Mouse (Mus musculus): Measurements from ENCODE around the gene Dis3l2. TPM values are rescaled to one million over a fixed set of nuclear protein-coding genes. Genes with fewer than 3 reads are reported as not detected.

Gene Dis3l2
- total and polyA plus RNA-seq, 2 experiments from 2014 or later: 11.2 to 12.1 TPM

DNA sequence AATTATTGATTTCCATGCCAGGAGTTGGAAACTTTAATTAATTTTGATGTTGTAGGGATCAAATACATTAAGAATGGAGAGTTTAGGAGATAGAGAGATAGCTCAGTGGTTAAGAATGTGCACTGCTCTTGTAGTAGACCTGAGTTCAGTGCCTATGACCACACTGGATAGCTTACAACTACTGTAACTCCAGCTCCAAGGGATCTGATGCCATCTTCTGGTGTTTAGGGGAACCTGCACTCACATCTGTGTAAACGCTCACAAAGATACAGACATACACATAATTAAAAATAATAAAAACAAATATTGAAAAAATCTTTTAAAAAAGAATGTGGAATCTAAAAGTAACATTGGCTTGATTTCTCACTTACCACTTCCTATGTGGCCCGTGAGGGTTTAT, 211.1 kb downstream of the Dis3l2 start:
- 95% methylated on average over 2 of the region's 2 CpGs for WGBS
- DNase-seq (ENCODE audit: low spot score): no peak
- Histone ChIP-seq H3K27me3 (ENCODE audit: control insufficient read depth, insufficient read depth, low read length) (no peaks in the 10 kb centered on the region), H3K4me2 (ENCODE audit: low read depth, low read length) (no peak overlapping the region), H3K4me1 (ENCODE audit: control insufficient read depth, insufficient read depth) (no peaks in the 10 kb centered on the region), H3K4me3 (ENCODE audit: low read depth, low read length) (no peak overlapping the region), H3K27ac (ENCODE audit: low read depth) (no peak overlapping the region), H3K9me3 (replicated peaks; ENCODE audit: control insufficient read depth, low read length) (no peaks in the 10 kb centered on the region), H3K36me3 (replicated peaks; ENCODE audit: control insufficient read depth, insufficient read depth, low read length) (no peaks in the 10 kb centered on the region), H3K9ac (replicated peaks; ENCODE audit: low read depth, low read length) (no peak overlapping the region)
- no peak for ATAC-seq (ENCODE audit: insufficient read depth, low read depth)
- 0 out of 2 replicates have a peak, but pooled peaks have one; percentile 2 for TF ChIP-seq CTCF (IDR thresholded peaks at IDR 0.05; ENCODE audit: low read depth)
- TF ChIP-seq EP300 (IDR thresholded peaks at IDR 0.05; ENCODE audit: low read depth): no peak

DNA sequence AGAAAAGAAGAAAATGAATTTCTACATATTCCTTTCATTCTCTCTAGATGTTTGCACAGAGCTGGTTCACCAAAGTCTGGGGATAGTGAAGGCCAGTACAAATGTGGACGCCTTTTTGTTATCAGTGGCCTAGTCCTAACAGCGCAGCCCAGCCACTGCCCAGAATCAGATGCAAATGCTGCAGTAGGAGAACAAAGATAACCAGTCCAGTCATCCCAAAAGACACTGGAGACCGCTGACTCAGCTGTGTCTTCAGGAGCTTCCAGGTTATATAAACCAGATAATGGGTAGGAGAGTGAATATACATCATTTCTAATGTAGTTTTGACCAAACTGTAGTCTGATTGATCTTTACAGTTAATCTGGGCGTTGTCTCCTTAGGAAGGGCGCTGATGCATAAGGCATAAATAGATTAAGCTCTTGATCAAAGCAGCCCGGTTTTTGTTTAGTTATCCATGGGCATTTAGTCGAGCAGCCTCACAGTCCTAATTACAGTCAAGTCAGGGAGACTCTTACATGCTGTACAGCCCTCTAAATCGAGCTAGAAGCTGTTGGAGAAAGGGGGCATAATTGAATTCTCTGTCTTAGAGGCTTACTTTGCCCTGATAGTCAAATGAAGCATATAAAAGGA, 212.9 kb downstream of the Dis3l2 start:
- WGBS: 79% methylated on average over 8 of the region's 8 CpGs
- TF ChIP-seq CTCF (IDR thresholded peaks at IDR 0.05; ENCODE audit: low read depth) (no peak), EP300 (IDR thresholded peaks at IDR 0.05; ENCODE audit: low read depth) (no peak)
- Histone ChIP-seq H3K4me1 (ENCODE audit: control insufficient read depth, insufficient read depth) (no peaks in the 10 kb centered on the region), H3K9me3 (replicated peaks; ENCODE audit: control insufficient read depth, low read length) (no peaks in the 10 kb centered on the region), H3K4me3 (ENCODE audit: low read depth, low read length) (no peak overlapping the region), H3K4me2 (ENCODE audit: low read depth, low read length) (no peak overlapping the region), H3K9ac (replicated peaks; ENCODE audit: low read depth, low read length) (no peak overlapping the region), H3K27ac (ENCODE audit: low read depth) (no peak overlapping the region), H3K27me3 (ENCODE audit: control insufficient read depth, insufficient read depth, low read length) (no peaks in the 10 kb centered on the region), H3K36me3 (replicated peaks; ENCODE audit: control insufficient read depth, insufficient read depth, low read length) (no peaks in the 10 kb centered on the region)
- no peak for DNase-seq (ENCODE audit: low spot score)
- ATAC-seq (ENCODE audit: insufficient read depth, low read depth): no peak

DNA sequence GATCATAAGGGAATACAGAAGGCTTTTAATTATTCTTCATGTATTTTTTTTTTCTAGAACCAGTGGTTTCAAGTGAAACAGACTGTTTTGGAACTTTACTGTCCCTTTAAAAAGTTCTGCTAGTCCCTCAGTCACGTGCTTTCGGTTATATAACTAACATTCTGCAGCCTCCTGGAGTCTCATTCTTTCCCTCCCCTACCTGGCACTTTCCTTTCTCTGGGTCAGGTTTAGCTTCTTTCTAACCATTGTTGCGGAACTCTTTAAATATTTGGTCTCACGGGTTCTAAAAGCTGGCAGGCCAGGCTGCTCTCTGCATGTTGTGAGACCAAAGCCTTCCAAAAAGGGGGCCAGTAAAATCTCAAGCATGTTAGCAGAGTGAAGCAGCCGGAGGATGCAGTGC, 222.2 kb downstream of the Dis3l2 start:
- H3K9ac ChIP-seq (replicated peaks; ENCODE audit: low read depth, low read length): no peak overlapping the region
- no peak overlapping the region for H3K27ac ChIP-seq (ENCODE audit: low read depth)
- TF ChIP-seq EP300 (IDR thresholded peaks at IDR 0.05; ENCODE audit: low read depth) (no peak), CTCF (IDR thresholded peaks at IDR 0.05; ENCODE audit: low read depth) (no peak)
- H3K4me1 ChIP-seq (ENCODE audit: control insufficient read depth, insufficient read depth): no peaks in the 10 kb centered on the region
- no peak for ATAC-seq (ENCODE audit: insufficient read depth, low read depth)
- no peaks in the 10 kb centered on the region for H3K27me3 ChIP-seq (ENCODE audit: control insufficient read depth, insufficient read depth, low read length)
- DNase-seq (ENCODE audit: low spot score): no peak
- no peak overlapping the region for H3K4me2 ChIP-seq (ENCODE audit: low read depth, low read length)
- H3K4me3 ChIP-seq (ENCODE audit: low read depth, low read length): no peak overlapping the region
- WGBS: 77% methylated on average over 5 of the region's 5 CpGs
- no peaks in the 10 kb centered on the region for H3K36me3 ChIP-seq (replicated peaks; ENCODE audit: control insufficient read depth, insufficient read depth, low read length)
- no peaks in the 10 kb centered on the region for H3K9me3 ChIP-seq (replicated peaks; ENCODE audit: control insufficient read depth, low read length)

DNA sequence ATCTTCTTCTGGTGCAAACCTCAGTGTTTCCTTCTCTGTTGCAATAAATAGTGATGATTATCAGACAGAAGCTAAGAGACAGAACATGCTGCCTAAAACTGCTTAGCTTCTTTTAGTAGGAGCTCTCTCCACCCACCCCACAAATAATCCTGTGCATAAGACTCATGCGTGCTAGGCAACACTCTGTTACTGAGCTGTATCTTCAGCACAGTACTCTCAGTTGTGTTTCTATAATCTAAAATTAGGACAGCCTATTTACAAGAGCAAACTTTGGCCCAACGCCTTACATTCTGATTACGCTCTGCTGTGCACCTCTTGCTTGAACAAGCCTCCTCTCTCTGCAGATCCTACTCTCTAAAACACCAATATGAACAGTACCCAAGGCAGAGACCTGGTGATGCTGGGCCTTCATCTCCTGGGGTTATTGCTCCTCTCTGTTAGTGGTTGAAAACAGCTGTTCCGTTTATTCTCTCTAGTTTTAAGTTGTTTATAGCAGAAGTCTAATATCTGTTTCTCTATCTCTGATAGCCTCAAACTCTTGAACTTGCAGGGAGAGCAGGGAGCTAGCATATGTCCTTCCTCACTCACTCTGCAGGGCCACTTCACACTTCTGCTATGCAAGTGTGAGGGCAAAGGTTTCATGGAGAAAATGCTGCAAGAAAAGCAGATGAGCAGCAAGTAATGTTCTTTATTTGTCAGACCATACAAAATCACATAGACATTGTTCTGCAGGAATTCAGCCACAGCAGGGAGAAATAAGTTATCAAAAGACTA, 228.2 kb downstream of the Dis3l2 start:
- Histone ChIP-seq H3K36me3 (replicated peaks; ENCODE audit: control insufficient read depth, insufficient read depth, low read length) (no peaks in the 10 kb centered on the region), H3K4me3 (ENCODE audit: low read depth, low read length) (no peak overlapping the region), H3K27ac (ENCODE audit: low read depth) (no peak overlapping the region), H3K9ac (replicated peaks; ENCODE audit: low read depth, low read length) (no peak overlapping the region), H3K4me1 (ENCODE audit: control insufficient read depth, insufficient read depth) (no peaks in the 10 kb centered on the region), H3K9me3 (replicated peaks; ENCODE audit: control insufficient read depth, low read length) (no peaks in the 10 kb centered on the region), H3K27me3 (ENCODE audit: control insufficient read depth, insufficient read depth, low read length) (no peaks in the 10 kb centered on the region), H3K4me2 (ENCODE audit: low read depth, low read length) (no peak overlapping the region)
- DNase-seq (ENCODE audit: low spot score) (no peak), ATAC-seq (ENCODE audit: insufficient read depth, low read depth) (no peak)
- 52% methylated on average over 4 of the region's 4 CpGs for WGBS
- no peak for TF ChIP-seq CTCF (IDR thresholded peaks at IDR 0.05; ENCODE audit: low read depth)
- no peak for TF ChIP-seq EP300 (IDR thresholded peaks at IDR 0.05; ENCODE audit: low read depth)

DNA sequence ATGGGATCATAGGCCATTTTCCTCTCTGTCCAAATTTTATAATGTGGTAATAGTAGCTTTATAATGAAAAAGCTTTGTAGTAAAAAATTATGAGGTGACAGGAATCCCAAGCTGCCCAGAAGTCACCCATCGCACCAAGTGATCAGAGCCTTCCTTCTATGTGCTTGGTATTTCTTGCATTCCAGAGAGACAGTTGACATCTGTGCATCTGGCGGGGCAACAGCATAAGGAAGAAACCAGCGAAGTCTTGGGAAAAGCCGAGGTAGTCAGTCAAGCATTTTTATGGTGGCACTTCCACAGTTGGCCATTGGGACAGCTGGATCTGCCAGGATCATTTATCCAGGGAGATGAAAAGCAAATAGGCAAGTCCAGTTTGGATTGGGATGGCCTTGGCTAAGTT, 229.2 kb downstream of the Dis3l2 start:
- Histone ChIP-seq H3K4me2 (ENCODE audit: low read depth, low read length) (no peak overlapping the region), H3K4me3 (ENCODE audit: low read depth, low read length) (no peak overlapping the region), H3K36me3 (replicated peaks; ENCODE audit: control insufficient read depth, insufficient read depth, low read length) (no peaks in the 10 kb centered on the region), H3K9ac (replicated peaks; ENCODE audit: low read depth, low read length) (no peak overlapping the region), H3K9me3 (replicated peaks; ENCODE audit: control insufficient read depth, low read length) (no peaks in the 10 kb centered on the region), H3K27ac (ENCODE audit: low read depth) (no peak overlapping the region), H3K4me1 (ENCODE audit: control insufficient read depth, insufficient read depth) (no peaks in the 10 kb centered on the region), H3K27me3 (ENCODE audit: control insufficient read depth, insufficient read depth, low read length) (no peaks in the 10 kb centered on the region)
- ATAC-seq (ENCODE audit: insufficient read depth, low read depth) (no peak), DNase-seq (ENCODE audit: low spot score) (no peak)
- WGBS: 91% methylated on average over 4 of the region's 4 CpGs
- no peak for TF ChIP-seq CTCF (IDR thresholded peaks at IDR 0.05; ENCODE audit: low read depth)
- no peak for TF ChIP-seq EP300 (IDR thresholded peaks at IDR 0.05; ENCODE audit: low read depth)
